Mouse (Mus musculus): ENCODE data around the gene Aff1. TPM values are rescaled to one million over a fixed set of nuclear protein-coding genes. Genes with fewer than 3 reads are reported as not detected.

Gene Aff1
- total RNA-seq, 2 experiments from 2014 or later, result 40.6 to 45.9 TPM

DNA sequence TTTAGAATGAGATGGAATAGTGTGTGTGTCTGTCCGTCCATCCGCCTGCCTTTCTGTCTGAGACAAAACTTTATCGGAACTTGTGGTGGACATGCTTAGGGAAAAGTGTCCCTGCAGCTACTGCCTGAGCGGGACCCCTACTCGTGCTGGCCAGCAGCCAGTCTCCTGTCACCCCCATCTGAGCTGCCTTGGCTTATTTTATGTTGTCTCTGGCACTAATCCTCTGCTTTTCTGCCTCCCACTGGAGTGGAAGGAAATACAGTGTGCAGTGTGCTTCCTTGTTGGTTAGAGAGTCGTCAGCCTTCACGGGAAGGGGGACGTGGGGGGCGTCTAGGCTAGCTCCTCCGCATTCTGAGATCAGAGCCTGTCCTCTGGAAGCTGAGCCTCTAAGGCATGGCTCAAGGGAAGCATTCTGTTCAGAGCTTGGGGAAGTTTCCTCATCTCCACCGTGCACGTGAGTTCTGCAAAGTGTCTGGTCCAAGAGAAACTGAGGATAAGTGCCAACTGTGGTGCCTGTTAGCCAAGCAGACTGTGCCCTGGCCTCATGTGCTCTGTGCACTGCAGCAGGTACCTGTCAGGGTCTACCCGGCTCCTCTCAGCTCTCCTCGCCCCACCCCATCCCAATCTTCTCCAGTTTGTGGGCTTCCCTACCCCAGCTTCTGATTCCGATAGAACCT, 143.4 kb downstream of the Aff1 start:
- DNase-seq (ENCODE audit: low spot score), result peak; percentile 49

- DNase-seq (ENCODE audit: low spot score), result no peak
These were observed 144.1 kb downstream of the Aff1 start for GRCm38 (mm10) chr5:103836148-103836784.

- DNase-seq (ENCODE audit: low spot score), result peak; percentile 67
These were observed 146.5 kb downstream of the Aff1 start for GRCm38 (mm10) chr5:103838550-103839264.

GRCm38 (mm10) chr5:103839265-103839626, 147.1 kb downstream of the Aff1 start:
- DNase-seq (ENCODE audit: low spot score), result no peak

DNA sequence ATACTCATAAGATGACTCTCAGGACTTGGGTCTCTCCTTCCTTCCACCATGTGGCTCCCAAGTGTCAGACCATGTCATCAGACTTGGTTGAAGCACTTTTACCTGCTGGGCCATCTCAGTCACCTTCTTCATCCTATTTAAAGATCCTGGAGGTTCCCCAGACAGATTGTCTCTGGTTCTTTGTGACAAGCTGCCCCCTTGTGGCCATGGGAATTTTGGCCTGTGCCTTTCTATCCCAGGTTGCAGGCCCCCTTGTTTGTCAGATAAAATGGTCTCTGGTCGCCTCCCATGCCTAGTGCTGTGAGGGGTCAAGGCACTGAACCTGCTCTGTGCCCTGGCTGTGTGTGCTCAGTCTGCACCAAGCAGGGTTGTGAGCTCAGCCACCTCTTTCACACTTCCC, 151.8 kb downstream of the Aff1 start:
- peak; percentile 56 for DNase-seq (ENCODE audit: low spot score)

DNA sequence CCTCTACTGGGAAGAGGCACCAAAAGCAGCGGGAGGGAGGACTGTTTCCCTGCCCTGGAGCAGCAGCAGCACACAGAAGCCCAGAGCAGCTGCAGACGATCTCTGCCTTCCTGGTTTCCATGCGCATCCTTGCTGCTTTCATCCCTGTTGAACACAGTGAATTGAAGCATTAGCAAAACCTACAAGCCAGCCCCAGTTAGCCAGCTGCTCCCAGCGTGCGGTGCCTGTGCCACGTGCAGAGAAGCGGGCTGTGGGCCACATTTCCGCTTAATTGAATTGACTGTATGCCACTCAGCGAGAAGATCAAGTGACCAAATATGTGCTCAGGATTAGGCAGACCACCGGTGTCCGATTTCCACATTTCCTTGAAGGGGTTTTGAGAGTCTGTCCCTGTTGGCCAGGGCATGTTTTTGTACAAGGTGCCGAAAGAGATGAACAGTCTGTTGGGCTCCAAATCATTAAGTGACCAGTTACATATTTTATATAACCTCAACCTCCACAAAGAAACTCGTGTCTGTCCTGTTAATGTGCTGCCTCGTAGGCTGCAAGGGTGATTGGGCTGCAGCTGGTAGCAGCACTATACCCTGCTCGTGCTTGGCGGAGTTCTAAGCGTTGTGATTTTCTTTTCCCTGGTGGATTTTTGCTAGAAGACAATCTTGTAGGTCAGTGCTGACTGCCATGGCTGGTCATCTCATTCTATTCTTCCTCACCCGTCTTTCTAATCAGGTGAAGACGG, 153.4 kb downstream of the Aff1 start:
- no peak for DNase-seq (ENCODE audit: low spot score)

GRCm38 (mm10) chr5:103846154-103846551, 154.0 kb downstream of the Aff1 start:
- peak; percentile 59 for DNase-seq (ENCODE audit: low spot score)

DNA sequence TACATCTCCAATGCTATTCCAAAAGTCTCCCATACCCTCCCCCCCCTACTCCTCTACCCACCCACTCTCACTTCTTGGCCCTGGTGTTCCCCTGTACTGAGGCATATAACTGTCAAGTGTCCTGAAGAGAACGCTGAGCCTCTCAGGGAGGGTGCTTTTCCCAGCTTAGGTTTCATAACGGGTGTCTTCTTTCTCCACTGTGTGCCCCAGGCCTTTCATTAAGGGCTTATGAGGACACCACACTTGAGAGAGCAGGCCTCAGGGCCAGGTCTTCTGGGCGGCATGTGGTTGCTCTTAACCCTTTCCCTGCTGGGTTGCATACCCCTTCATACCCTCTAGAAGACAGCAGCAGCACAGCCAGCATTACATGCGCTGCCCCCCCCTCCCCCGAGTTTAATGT, 154.4 kb downstream of the Aff1 start:
- DNase-seq (ENCODE audit: low spot score), result peak; percentile 75

GRCm38 (mm10) chr5:103848546-103848945, 156.4 kb downstream of the Aff1 start:
- DNase-seq (ENCODE audit: low spot score), result peak; percentile 76

GRCm38 (mm10) chr5:103852756-103853549, 160.8 kb downstream of the Aff1 start:
- DNase-seq (ENCODE audit: low spot score), result no peak

DNA sequence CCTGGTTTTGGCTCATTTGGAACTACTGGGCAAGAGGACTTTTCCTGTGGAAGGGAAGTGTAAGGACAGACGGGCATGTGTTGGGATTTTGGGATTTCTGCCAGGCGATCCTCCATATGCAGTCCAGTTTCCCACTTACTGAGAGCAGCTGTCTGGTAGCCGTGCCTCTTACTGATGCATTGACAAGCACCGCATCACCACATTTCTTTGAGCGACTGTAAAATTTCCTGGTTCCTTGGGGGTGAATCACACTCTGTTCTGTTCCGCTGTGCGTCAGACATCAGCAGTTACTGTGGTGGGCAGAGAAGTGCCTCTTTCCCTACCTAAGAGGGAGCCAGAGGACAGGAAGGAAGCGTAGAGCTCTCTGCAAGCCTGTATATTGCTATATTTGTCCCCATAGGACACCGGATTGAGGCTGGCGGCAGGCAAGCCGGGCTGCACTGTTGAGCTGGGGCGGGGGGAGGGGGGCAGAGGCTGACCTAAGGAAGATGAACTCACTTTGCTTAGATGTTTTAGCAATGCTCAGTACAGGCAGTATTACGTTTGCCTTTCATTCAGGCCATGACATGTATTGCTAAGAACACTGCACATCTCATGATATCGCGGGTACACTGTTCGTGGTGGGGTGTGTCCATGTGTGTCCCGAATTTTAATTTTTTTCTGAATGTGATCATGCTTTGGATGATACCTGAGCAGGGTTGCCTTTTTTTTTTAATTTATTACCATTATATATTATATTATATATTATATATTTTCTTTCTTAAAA, 162.1 kb downstream of the Aff1 start:
- DNase-seq (ENCODE audit: low spot score), result no peak

GRCm38 (mm10) chr5:103854807-103855194, 162.6 kb downstream of the Aff1 start:
- no peak for DNase-seq (ENCODE audit: low spot score)

DNA sequence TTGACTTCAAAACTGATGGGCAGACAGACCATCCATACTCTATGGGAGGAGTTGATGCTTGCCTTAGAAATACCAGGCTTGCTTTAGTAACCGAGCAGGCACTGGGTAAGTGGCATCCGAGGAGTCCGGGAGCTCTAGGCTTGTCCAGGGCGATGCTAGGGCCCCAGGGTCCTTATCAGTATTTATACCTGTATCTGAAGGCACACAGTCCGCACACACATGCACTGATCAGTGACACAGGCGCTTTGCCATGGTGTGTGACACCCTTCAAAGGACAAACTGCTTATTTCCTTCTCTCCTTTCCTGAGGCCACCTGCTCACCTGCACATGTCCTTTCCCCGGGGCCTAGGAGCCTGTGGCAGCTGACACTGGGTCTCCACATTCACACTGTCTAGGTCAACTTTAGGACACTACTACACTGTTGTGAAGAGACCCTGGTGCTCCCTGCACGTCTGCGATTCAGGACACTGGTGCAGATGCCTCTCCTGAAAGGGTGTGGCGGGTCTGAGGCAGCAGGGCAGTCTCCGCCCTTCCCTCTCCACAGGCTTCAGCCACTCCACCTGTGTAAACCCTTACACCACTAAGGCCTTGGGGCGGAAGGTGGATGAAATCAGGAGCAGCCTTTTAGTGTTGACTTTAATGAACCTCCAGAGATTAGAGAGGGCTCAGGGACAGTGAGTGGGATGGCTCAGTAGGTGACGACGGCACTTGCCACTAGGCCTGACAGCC, 163.5 kb downstream of the Aff1 start:
- DNase-seq (ENCODE audit: low spot score), result no peak

- DNase-seq (ENCODE audit: low spot score), result peak; percentile 67
These were observed 164.3 kb downstream of the Aff1 start for GRCm38 (mm10) chr5:103856286-103857009.

DNA sequence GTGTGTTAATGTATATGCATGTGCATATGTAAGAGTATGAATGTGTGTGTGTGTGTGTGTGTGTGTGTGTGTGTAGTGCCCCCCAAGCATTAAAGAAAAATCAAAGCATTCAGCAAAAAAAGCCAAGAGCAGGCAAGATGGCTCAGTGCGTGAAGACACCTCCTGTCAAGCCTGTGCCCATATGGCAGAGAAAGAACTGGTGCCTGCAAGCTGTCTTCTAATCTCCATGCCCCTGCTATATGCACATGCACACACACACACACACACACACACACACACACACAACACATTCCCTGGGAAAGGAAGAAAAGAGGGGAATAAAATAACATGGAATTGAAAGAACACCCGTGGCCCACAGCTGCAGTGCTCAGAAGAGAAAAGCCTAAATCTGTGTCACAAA, 165.0 kb downstream of the Aff1 start:
- no peak for DNase-seq (ENCODE audit: low spot score)

- no peak for DNase-seq (ENCODE audit: low spot score)
These were observed 168.4 kb downstream of the Aff1 start for GRCm38 (mm10) chr5:103860622-103861021.

DNA sequence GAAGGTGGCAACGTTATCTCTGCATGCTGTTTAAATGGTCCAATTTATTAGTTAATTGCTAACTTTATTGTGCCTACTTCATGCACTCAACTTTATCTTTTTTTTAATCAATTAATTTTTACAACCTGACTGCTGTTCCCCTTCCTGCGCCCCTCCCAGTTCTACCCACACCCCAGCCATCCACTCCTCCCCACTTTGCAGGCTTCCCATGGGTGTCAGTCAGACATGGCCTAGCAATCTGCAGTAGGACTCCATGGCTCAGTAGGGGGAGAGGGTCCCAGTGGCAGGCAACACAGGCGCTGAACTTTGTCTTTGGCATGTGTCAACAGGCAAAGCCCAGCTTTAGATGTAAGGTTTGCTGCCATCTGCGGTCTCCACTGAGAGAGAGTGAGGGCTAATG, 171.6 kb downstream of the Aff1 start:
- DNase-seq (ENCODE audit: low spot score), result no peak

DNA sequence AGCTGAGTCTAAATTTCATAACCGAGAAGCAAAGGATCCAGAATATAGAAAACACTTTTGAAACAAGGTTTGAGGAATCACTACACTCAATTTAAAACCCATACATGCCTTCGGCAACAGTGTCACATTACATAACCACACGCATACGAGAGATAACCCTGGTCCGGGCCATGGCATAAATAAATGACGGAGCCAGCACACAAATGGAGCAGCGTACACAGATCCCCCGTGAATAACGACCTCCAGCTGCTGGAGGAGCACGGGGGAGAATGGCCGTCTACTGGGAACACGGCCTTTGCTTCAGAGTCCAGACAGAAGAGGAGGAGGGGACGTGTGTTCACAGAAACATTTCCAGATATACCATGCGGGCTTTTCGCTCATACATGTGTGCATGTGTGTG, 197.6 kb downstream of the Aff1 start:
- no peak for DNase-seq (ENCODE audit: low spot score)

DNA sequence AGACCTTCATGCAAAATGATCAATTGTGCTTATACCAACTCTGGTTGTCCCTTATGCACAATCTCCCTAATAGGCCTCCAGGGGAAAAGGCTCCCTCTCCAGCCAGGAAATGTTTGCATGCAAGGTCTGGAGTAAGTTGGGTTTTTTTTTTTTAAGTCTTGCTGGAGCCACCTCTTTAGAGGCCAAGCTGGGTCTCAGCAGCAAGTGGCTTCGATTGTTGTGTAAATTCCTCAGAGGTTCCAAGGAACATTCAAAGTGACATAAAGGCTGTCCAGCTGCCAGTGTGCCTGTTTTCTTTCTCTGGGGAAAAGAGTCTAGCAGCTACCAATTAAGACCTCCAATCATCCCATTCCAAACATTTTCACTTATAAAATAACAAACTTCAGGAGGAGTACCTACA, 206.1 kb downstream of the Aff1 start:
- no peak for DNase-seq (ENCODE audit: low spot score)

Data from gastrocnemius, adult 18-20 months (tissue).